Mouse (Mus musculus): ENCODE measurements around the gene Ank2.

- TF ChIP-seq CTCF (IDR thresholded peaks at IDR 0.05; ENCODE audit: low read depth) = no peak
- TF ChIP-seq EP300 (IDR thresholded peaks at IDR 0.05; ENCODE audit: low read depth) = no peak
Observed at GRCm38 (mm10) chr3:127543976-127544375, 44.8 kb upstream of the Ank2 start.

All from liver, postnatal 0 days (tissue).